Mouse (Mus musculus) liver, postnatal 0 days (tissue): Measurements from ENCODE around the gene Esyt1. TPM values are rescaled to one million over a fixed set of nuclear protein-coding genes. Genes with fewer than 3 reads are reported as not detected.
A peak's percentile ranks its signal among the peaks of the same experiment; 100 is the strongest.

ENCODE experiments used
- ATAC-seq: fragments of 200-750 bp; cut with Nextera tagmentation; 2 replicates; pipeline ENCODE4 v1.8.0; 2017; ENCODE audit warnings: mild to moderate bottlenecking, moderate library complexity
- DNase-seq: peaks from one replicate; pipeline ENCODE4 v3.0.0-alpha.2; 2016
- H3K27ac ChIP-seq: fragments of 300-500 bp; sonication (generic); 2 replicates; pipeline ENCODE4 v1.5.1; 2014; ENCODE audit warnings: antibody characterized with exemption, moderate library complexity, mild to moderate bottlenecking, low read depth
- H3K27me3 ChIP-seq: fragments of 300-500 bp; sonication (generic); 2 replicates; pipeline ENCODE4 v1.6.1; 2014; ENCODE audit warnings: low read length, control low read depth, mixed read lengths; ENCODE audit not compliant: insufficient read depth
- H3K36me3 ChIP-seq: fragments of 300-500 bp; sonication (generic); replicated peaks from 2 replicates; pipeline ENCODE4 v1.6.1; 2014; ENCODE audit warnings: mild to moderate bottlenecking, control low read depth, low read length, moderate library complexity, mixed read lengths; ENCODE audit not compliant: insufficient read depth
- H3K4me1 ChIP-seq: fragments of 300-500 bp; sonication (generic); 2 replicates; pipeline ENCODE4 v1.6.1; 2014; ENCODE audit warnings: antibody characterized with exemption, mild to moderate bottlenecking, control low read depth; ENCODE audit not compliant: insufficient read depth
- H3K4me2 ChIP-seq: fragments of 300-500 bp; sonication (generic); 2 replicates; pipeline ENCODE4 v1.6.1; 2014; ENCODE audit warnings: low read depth, mild to moderate bottlenecking, low read length, moderate library complexity, mixed read lengths
- H3K4me3 ChIP-seq: fragments of 300-500 bp; sonication (generic); 2 replicates; pipeline ENCODE4 v1.5.1; 2014; ENCODE audit warnings: low read depth, low read length
- H3K9ac ChIP-seq: fragments of 300-500 bp; sonication (generic); replicated peaks from 2 replicates; pipeline ENCODE4 v1.6.1; 2014; ENCODE audit warnings: mild to moderate bottlenecking, moderate library complexity
- H3K9me3 ChIP-seq: fragments of 300-500 bp; sonication (generic); 2 replicates; pipeline ENCODE4 v1.6.1; 2016; ENCODE audit warnings: mild to moderate bottlenecking, control low read depth, low read length, mixed read lengths
- CTCF ChIP-seq: sonication (generic); IDR thresholded peaks from 2 replicates; pipeline ENCODE4 v1.5.1; 2016; ENCODE audit warnings: antibody characterized with exemption, low read depth
- EP300 ChIP-seq: IDR thresholded peaks from 2 replicates; pipeline ENCODE4 v1.6.1; 2016; ENCODE audit warnings: antibody characterized with exemption, low read depth, mild to moderate bottlenecking
- WGBS: fragments of 180-500 bp; shearing (Covaris S2); extraction: QIAGEN DNeasy Blood & Tissue Kit; methylation state at CpG from one replicate; pipeline ENCODE4 v1.1.7; 2014; ENCODE audit not compliant: insufficient replicate concordance; 5-methylcytosine and 5-hydroxymethylcytosine counted together
- polyA plus RNA-seq: library from polyadenylated mRNA; unstranded; fragments of >200 nt; fragmentation: Nextera tagmentation; extraction: Ambion mirVana; gene quantifications from 2 replicates; pipeline ENCODE4 v1.2.1, GENCODE M21; 2015

The Esyt1 gene
- polyA plus RNA-seq, 1 experiment from 2014 or later: 7.6 TPM

GRCm38 (mm10) chr10:128495903-128496302, 29.8 kb downstream of the Esyt1 start:
- DNase-seq: no peak
- H3K4me3 ChIP-seq: no peak overlapping the region
- WGBS: 56% methylated on average over 4 of the region's 4 CpGs
- H3K27me3 ChIP-seq: no peaks in the 10 kb centered on the region
- no peaks in the 10 kb centered on the region for H3K9me3 ChIP-seq
- H3K9ac ChIP-seq: no peak overlapping the region
- H3K36me3 ChIP-seq: peaks cover 10% of the 10 kb centered on the region
- H3K4me1 ChIP-seq: peaks cover 33% of the 10 kb centered on the region
- no peak for TF ChIP-seq EP300
- no peak for TF ChIP-seq CTCF
- no peak for ATAC-seq
- peak overlapping the region; percentile 29; the same call in 1 of the 2 replicates for H3K27ac ChIP-seq
- no peak overlapping the region for H3K4me2 ChIP-seq

- ATAC-seq (no peak), DNase-seq (no peak)
- H3K27ac ChIP-seq: 0 out of 2 replicates have a peak overlapping the region, but pooled peaks have one; percentile 29
- no peaks in the 10 kb centered on the region for H3K9me3 ChIP-seq
- 0 out of 2 replicates have a peak overlapping the region, but pooled peaks have one; percentile 91 for H3K9ac ChIP-seq
- 0 out of 2 replicates have a peak overlapping the region, but pooled peaks have one; percentile 89 for H3K4me3 ChIP-seq
- peak overlapping the region; percentile 93 for H3K4me2 ChIP-seq
- peaks cover 17% of the 10 kb centered on the region for H3K36me3 ChIP-seq
- 57% methylated on average over 2 of the region's 2 CpGs for WGBS
- H3K4me1 ChIP-seq: peaks cover 33% of the 10 kb centered on the region
- no peak for TF ChIP-seq EP300
- no peak for TF ChIP-seq CTCF
- H3K27me3 ChIP-seq: no peaks in the 10 kb centered on the region
Observed at GRCm38 (mm10) chr10:128495270-128495669, 30.4 kb downstream of the Esyt1 start.

- peaks cover 28% of the 10 kb centered on the region for H3K4me1 ChIP-seq
- TF ChIP-seq EP300: no peak
- TF ChIP-seq CTCF: no peak
Observed at GRCm38 (mm10) chr10:128494667-128495245, 30.9 kb downstream of the Esyt1 start.

GRCm38 (mm10) chr10:128493695-128494666, 31.7 kb downstream of the Esyt1 start, which contains the start of gene Myl6:
TSS of gene Myl6 (minus strand) at chr10:128494145.
- peak; percentile 89 for ATAC-seq
- Histone ChIP-seq H3K9ac (peak within 1 kb of the TSS; percentile 91), H3K4me1 (peaks cover 28% of the 10 kb centered on the region), H3K27me3 (no peaks in the 10 kb centered on the region), H3K4me3 (peak within 1 kb of the TSS; percentile 89), H3K4me2 (peak within 1 kb of the TSS; percentile 93), H3K27ac (peak within 1 kb of the TSS; percentile 98), H3K36me3 (peaks cover 29% of the 10 kb centered on the region), H3K9me3 (no peaks in the 10 kb centered on the region)
- TF ChIP-seq CTCF (peak; percentile 83), EP300 (no peak; the same call in 1 of the 2 replicates)
- under 1% methylated on average over 45 of the region's 45 CpGs for WGBS
- DNase-seq: peak; percentile 98

More at GRCm38 (mm10) chr10:128494667-128495245, 30.9 kb downstream of the Esyt1 start:
- Histone ChIP-seq H3K27me3 (no peaks in the 10 kb centered on the region), H3K27ac (peak overlapping the region; percentile 98), H3K4me3 (peak overlapping the region; percentile 89), H3K9ac (peak overlapping the region; percentile 91), H3K4me2 (peak overlapping the region; percentile 93), H3K9me3 (no peaks in the 10 kb centered on the region), H3K36me3 (peaks cover 22% of the 10 kb centered on the region)
- ATAC-seq: no peak
- 31% methylated on average over 11 of the region's 11 CpGs for WGBS
- no peak for DNase-seq

- peaks cover 35% of the 10 kb centered on the region for H3K36me3 ChIP-seq
- TF ChIP-seq CTCF (no peak), EP300 (no peak)
- no peaks in the 10 kb centered on the region for H3K9me3 ChIP-seq
- H3K27ac ChIP-seq: peak overlapping the region; percentile 98
- H3K4me1 ChIP-seq: peaks cover 27% of the 10 kb centered on the region
- H3K27me3 ChIP-seq: no peaks in the 10 kb centered on the region
- peak overlapping the region; percentile 93 for H3K4me2 ChIP-seq
- H3K4me3 ChIP-seq: peak overlapping the region; percentile 89
- 0% methylated on average over 12 of the region's 12 CpGs for WGBS
- H3K9ac ChIP-seq: peak overlapping the region; percentile 91
- no peak for DNase-seq
- ATAC-seq: peak; percentile 57
Observed at GRCm38 (mm10) chr10:128493319-128493694, 32.4 kb downstream of the Esyt1 start.
